Mouse (Mus musculus) embryonic facial prominence, embryonic 11.5 days (tissue): ENCODE data around the gene Il1rl1. TPM values are rescaled to one million over a fixed set of nuclear protein-coding genes. Genes with fewer than 3 reads are reported as not detected.

Experiments
- ATAC-seq: fragments of 200-750 bp; cut with Nextera tagmentation; replicated peaks from 2 replicates; pipeline ENCODE4 v1.8.0; 2017; ENCODE audit warnings: low read depth; ENCODE audit not compliant: insufficient number of reproducible peaks, low FRiP score, low TSS enrichment
- DNase-seq: peaks from one replicate; pipeline ENCODE4 v3.0.0-alpha.2; 2015; ENCODE audit warnings: low spot score
- H3K27ac ChIP-seq: fragments of 300-500 bp; sonication (generic); replicated peaks from 2 replicates; pipeline ENCODE4 v1.5.1; 2014; ENCODE audit warnings: mild to moderate bottlenecking, low read depth, low read length, control low read depth
- H3K27me3 ChIP-seq: fragments of 300-500 bp; sonication (generic); 2 replicates; pipeline ENCODE4 v1.6.1; 2014; ENCODE audit warnings: mild to moderate bottlenecking, low read length, moderate library complexity, mixed read lengths; ENCODE audit not compliant: control insufficient read depth, insufficient read depth
- H3K36me3 ChIP-seq: fragments of 300-500 bp; sonication (generic); replicated peaks from 2 replicates; pipeline ENCODE4 v1.6.1; 2014; ENCODE audit warnings: low read depth, mild to moderate bottlenecking, low read length, moderate library complexity, mixed read lengths; ENCODE audit not compliant: control insufficient read depth, insufficient read depth
- H3K4me1 ChIP-seq: fragments of 300-500 bp; sonication (generic); 2 replicates; pipeline ENCODE4 v1.6.1; 2014; ENCODE audit warnings: low read length, mixed read lengths; ENCODE audit not compliant: control insufficient read depth, insufficient read depth
- H3K4me2 ChIP-seq: fragments of 300-500 bp; sonication (generic); 2 replicates; pipeline ENCODE4 v1.6.1; 2014; ENCODE audit warnings: low read depth, mild to moderate bottlenecking, control low read depth, low read length, moderate library complexity
- H3K4me3 ChIP-seq: fragments of 300-500 bp; sonication (generic); 2 replicates; pipeline ENCODE4 v1.5.1; 2014; ENCODE audit warnings: low read depth, low read length, control low read depth
- H3K9ac ChIP-seq: fragments of 300-500 bp; sonication (generic); replicated peaks from 2 replicates; pipeline ENCODE4 v1.6.1; 2014; ENCODE audit warnings: mild to moderate bottlenecking, control low read depth, low read length
- H3K9me3 ChIP-seq: fragments of 300-500 bp; sonication (generic); replicated peaks from 2 replicates; pipeline ENCODE4 v1.6.1; 2016; ENCODE audit warnings: mild to moderate bottlenecking, low read length, inconsistent platforms, mixed read lengths; ENCODE audit not compliant: control insufficient read depth
- WGBS: fragments of 180-500 bp; shearing (Covaris S2); extraction: QIAGEN DNeasy Blood & Tissue Kit; methylation state at CpG from one replicate; pipeline ENCODE4 v1.1.7; 2014; 5-methylcytosine and 5-hydroxymethylcytosine counted together
- polyA plus RNA-seq: library from polyadenylated mRNA; unstranded; fragments of >200 nt; fragmentation: Nextera tagmentation; extraction: Ambion mirVana; gene quantifications from 2 replicates; pipeline ENCODE4 v1.2.1, GENCODE M21; 2014

The Il1rl1 gene
- polyA plus RNA-seq, 1 experiment from 2014 or later = not detected

DNA sequence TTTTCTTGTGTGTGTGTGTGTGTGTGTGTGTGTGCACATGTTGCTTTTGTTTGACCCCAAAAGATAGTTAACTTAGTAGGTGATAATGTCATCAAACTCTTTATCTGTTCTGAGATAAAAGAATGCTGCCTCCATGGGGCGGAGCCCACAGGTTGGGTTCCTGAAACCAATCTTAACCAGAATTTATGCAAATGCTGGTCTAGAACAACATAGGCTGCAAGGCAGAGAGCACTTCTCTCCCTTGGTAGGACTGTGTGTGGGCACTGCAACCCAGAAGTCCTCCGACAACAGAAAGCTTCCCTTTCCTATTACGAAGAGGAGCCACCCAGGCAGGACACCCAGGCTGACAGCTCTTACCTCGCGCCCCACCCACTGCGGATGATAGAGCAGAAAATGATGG lies 29.7 kb upstream of the Il1rl1 start:
- DNase-seq (no peak), ATAC-seq (no peak)
- no peak overlapping the region for H3K4me2 ChIP-seq
- no peaks in the 10 kb centered on the region for H3K4me1 ChIP-seq
- H3K36me3 ChIP-seq = no peaks in the 10 kb centered on the region
- H3K9me3 ChIP-seq = no peaks in the 10 kb centered on the region
- H3K27ac ChIP-seq = no peak overlapping the region
- H3K4me3 ChIP-seq = no peak overlapping the region
- H3K27me3 ChIP-seq = no peaks in the 10 kb centered on the region
- H3K9ac ChIP-seq = no peak overlapping the region
- 95% methylated on average over 6 of the region's 6 CpGs for WGBS

DNA sequence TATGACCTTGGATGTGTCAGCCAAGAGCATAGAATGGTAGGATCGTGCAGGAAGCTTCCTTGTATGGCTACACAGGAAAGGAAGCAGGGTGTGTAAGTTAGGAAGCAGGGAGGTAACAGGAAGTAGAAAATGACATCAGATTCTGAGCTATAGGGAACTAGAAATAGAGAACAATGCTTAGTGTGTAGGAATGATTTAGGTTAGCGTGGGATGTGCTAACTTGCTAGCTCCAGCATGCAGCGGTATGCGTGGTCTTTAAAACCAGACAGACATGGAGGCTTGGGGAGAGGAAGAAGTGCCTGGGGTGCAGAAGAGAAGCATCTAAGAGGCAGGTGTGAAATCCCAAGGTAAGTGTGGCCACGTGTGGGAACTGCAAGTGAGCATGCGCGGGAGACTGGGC lies 24.7 kb upstream of the Il1rl1 start:
- no peak for DNase-seq
- WGBS = 85% methylated on average over 7 of the region's 7 CpGs
- ATAC-seq = no peak
- H3K4me1 ChIP-seq = no peaks in the 10 kb centered on the region
- H3K4me3 ChIP-seq = no peak overlapping the region
- H3K9me3 ChIP-seq = no peaks in the 10 kb centered on the region
- no peaks in the 10 kb centered on the region for H3K36me3 ChIP-seq
- no peak overlapping the region for H3K9ac ChIP-seq
- no peak overlapping the region for H3K4me2 ChIP-seq
- no peak overlapping the region for H3K27ac ChIP-seq
- H3K27me3 ChIP-seq = no peaks in the 10 kb centered on the region

DNA sequence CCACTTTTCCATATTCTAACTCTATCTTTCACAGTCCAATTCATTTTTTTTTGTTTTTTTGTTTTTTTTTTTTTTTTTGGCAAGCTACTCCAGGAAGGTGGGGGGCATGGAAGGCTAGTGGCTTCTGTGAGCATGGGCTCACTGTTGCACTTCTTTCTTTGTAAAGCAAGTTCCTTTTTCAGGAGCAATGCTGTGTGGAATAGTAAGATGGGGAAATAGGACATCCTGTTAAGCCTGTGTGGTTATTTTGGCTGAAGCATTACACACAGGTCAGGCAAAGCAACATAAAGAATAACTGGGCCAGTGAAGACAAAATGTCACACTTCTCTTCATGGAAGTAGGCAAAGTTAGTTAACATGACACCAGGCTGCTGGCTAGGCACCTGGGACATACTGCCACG lies 19.5 kb upstream of the Il1rl1 start:
- no peak for ATAC-seq
- H3K4me1 ChIP-seq = no peaks in the 10 kb centered on the region
- H3K4me2 ChIP-seq = no peak overlapping the region
- H3K36me3 ChIP-seq = no peaks in the 10 kb centered on the region
- DNase-seq = no peak
- H3K27ac ChIP-seq = no peak overlapping the region
- H3K4me3 ChIP-seq = no peak overlapping the region
- 50% methylated on average over 1 of the region's 1 CpGs for WGBS
- no peaks in the 10 kb centered on the region for H3K9me3 ChIP-seq
- H3K9ac ChIP-seq = no peak overlapping the region
- no peaks in the 10 kb centered on the region for H3K27me3 ChIP-seq

DNA sequence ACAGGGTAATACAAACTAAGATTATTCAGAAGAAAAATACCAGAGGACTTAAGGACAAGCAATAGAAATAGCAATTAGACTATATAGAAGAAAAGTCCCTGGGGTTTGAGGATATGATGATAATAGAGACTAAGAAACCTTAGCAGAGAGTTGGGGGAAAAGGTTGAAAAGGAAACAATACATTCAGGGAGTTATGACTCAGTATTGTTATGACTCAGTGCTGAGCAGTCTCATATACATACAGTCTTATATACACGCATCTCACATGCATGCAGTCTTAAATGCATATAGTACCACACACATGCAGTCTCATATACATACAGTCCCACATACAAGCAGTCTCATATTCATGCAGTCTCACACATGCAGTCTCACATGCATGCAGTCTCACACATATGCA lies 16.3 kb upstream of the Il1rl1 start:
- Histone ChIP-seq H3K4me2 (no peak overlapping the region), H3K27me3 (no peaks in the 10 kb centered on the region), H3K36me3 (no peaks in the 10 kb centered on the region), H3K9me3 (no peaks in the 10 kb centered on the region), H3K27ac (no peak overlapping the region), H3K4me3 (no peak overlapping the region), H3K4me1 (no peaks in the 10 kb centered on the region), H3K9ac (no peak overlapping the region)
- 90% methylated on average over 1 of the region's 1 CpGs for WGBS
- no peak for DNase-seq
- no peak for ATAC-seq

DNA sequence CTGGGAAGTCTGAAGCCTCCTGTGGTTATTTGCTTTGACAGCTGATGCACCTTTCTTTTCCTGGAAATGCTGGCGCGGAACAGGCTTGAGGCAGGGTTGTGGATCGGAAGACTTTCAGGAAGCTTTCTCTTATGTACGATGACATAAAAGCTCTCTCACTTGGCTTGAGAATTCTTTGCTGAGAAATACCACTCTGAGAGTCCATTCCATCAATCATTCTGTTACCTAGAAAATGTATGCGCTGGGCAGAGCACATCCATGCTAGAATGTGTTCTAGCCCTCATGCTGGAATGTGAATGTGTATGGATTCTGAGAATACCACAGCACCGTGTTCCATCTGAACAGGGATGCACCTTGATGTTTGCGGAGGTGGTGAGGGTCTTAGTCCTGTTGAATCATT lies 15.1 kb upstream of the Il1rl1 start:
- H3K4me2 ChIP-seq = no peak overlapping the region
- no peak overlapping the region for H3K9ac ChIP-seq
- WGBS = 83% methylated on average over 7 of the region's 7 CpGs
- no peaks in the 10 kb centered on the region for H3K27me3 ChIP-seq
- ATAC-seq (no peak), DNase-seq (no peak)
- no peaks in the 10 kb centered on the region for H3K36me3 ChIP-seq
- no peak overlapping the region for H3K4me3 ChIP-seq
- H3K27ac ChIP-seq = no peak overlapping the region
- H3K9me3 ChIP-seq = no peaks in the 10 kb centered on the region
- H3K4me1 ChIP-seq = no peaks in the 10 kb centered on the region

DNA sequence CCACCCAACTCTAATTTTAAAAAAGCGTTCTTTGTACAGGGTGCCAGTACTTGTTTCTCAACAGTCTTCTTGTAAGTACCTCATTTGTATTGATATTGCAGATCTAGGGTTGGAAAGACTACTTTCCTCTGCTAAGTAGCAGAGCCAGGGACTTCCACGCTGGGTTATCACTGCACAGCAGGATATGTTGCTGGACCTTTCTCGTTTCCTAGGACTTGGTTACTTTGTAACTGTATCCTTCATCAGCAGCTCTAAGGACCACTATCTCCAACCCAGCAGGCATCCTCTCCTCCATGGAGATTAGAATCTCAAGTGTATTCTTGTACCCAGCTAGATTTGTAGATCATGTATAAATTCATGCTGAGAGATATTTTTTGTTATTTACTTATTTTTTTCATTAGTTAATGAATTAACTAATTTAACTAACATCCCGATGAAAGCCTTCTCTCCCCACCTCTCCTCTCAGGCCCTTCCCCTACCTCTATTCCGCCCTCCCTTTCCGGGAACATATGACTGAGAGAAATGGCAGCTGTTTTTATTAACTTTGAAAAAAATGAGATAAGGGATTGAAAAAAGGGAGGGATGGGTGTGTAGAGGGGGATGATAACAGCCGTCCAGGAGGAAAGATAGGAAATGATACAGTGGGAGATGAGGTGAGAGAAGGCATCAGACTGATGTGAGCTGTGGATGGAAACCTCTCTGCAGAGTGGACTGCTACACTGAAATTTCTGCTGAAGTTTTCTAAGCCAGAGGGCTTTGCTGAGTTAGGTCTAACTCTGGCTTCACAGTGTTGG lies 14.3 kb upstream of the Il1rl1 start:
- no peak for ATAC-seq
- no peaks in the 10 kb centered on the region for H3K36me3 ChIP-seq
- no peak for DNase-seq
- no peak overlapping the region for H3K4me2 ChIP-seq
- H3K4me3 ChIP-seq = no peak overlapping the region
- no peak overlapping the region for H3K9ac ChIP-seq
- no peak overlapping the region for H3K27ac ChIP-seq
- H3K9me3 ChIP-seq = no peaks in the 10 kb centered on the region
- 70% methylated on average over 7 of the region's 7 CpGs for WGBS
- no peaks in the 10 kb centered on the region for H3K27me3 ChIP-seq
- no peaks in the 10 kb centered on the region for H3K4me1 ChIP-seq

DNA sequence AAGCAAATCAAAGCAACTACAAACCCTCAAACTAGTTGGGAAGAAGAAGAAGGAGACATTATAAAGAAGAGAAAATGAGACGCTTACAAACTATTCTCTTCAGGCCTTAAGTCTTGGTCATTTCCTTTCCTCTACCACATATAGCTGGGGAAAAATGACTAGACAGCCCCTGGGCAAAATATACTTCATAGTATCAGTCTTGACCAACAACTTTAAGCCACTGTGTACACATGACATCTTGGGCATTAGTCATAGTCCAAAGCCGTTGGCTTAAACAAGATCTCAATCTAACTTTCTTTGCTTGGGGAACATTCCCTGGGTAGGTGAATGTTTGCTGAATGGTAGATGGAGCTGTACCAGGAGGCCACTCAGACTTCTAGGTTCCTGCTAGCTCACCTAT lies 12.3 kb upstream of the Il1rl1 start:
- no peak overlapping the region for H3K27ac ChIP-seq
- H3K36me3 ChIP-seq = no peaks in the 10 kb centered on the region
- DNase-seq (no peak), ATAC-seq (no peak)
- H3K9ac ChIP-seq = no peak overlapping the region
- no peaks in the 10 kb centered on the region for H3K27me3 ChIP-seq
- H3K9me3 ChIP-seq = no peaks in the 10 kb centered on the region
- H3K4me3 ChIP-seq = no peak overlapping the region
- no peaks in the 10 kb centered on the region for H3K4me1 ChIP-seq
- 96% methylated on average over 2 of the region's 2 CpGs for WGBS
- H3K4me2 ChIP-seq = no peak overlapping the region

DNA sequence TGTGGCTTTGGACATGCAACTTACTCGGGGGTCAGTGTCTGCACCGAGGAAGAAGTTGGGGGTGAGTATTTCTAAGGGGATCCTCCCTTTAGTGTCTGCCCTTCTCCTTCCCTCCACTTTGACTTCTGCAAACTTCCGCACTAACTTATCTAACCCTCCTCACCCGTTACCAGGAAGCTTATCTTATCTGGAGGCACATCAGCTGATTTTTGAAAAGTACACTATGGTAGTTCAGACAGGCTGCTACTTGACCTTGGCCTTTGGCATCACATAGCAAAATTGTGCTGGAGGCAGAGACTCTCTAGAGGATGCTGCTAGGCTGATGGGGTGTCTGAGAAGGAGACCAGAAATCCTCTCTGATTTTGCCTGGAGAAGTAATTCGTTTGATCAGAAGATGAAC lies 10.9 kb upstream of the Il1rl1 start:
- H3K27me3 ChIP-seq = no peaks in the 10 kb centered on the region
- H3K27ac ChIP-seq = no peak overlapping the region
- no peaks in the 10 kb centered on the region for H3K9me3 ChIP-seq
- H3K4me3 ChIP-seq = no peak overlapping the region
- no peak for DNase-seq
- WGBS = 73% methylated on average over 5 of the region's 5 CpGs
- no peaks in the 10 kb centered on the region for H3K36me3 ChIP-seq
- H3K9ac ChIP-seq = no peak overlapping the region
- no peaks in the 10 kb centered on the region for H3K4me1 ChIP-seq
- no peak overlapping the region for H3K4me2 ChIP-seq
- no peak for ATAC-seq
